Mouse (Mus musculus): ENCODE measurements around the gene Gzmd. TPM values are rescaled to one million over a fixed set of nuclear protein-coding genes. Genes with fewer than 3 reads are reported as not detected.
"Not testable (repeated sequence)": the region's sequence is repeated elsewhere in the genome, so short reads cannot be mapped to it uniquely, and the experiment has no call there.

Gzmd gene
- polyA plus RNA-seq (2014; fragmentation: Nextera tagmentation; extraction: Ambion mirVana): not detected in 2 replicates

DNA sequence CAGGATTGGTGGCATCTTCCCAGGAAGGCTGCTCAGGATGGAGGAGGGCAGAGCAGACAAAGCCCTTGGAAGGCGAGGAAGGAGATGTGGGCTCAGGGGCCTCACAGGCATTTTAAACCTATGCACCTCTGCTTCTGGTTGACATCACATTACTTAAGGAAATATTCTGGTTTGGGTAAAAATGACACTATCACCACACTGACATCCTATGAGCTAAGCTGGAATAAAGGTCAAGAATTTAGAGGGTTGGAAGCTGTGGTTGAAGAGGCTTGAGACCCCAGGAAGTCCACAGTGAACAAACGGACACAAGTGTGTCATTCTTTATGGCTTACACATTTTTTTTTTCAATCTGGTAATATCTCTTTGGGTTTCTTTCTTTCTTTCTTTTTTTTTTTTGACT, at the start of gene Gzmd:
TSS of gene Gzmd (minus strand) at position 101 of the 400 bp plus-strand sequence.
- H3K4me2 ChIP-seq; H3K36me3 ChIP-seq (ENCODE audit: control insufficient read depth, insufficient read depth, low read length); H3K4me1 ChIP-seq (ENCODE audit: control insufficient read depth, insufficient read depth, low read length); H3K9me3 ChIP-seq (ENCODE audit: control insufficient read depth, low read length); H3K4me3 ChIP-seq (ENCODE audit: low read depth, low read length); H3K27me3 ChIP-seq (ENCODE audit: control insufficient read depth, insufficient read depth, low read length); H3K9ac ChIP-seq (ENCODE audit: low read length); H3K27ac ChIP-seq (ENCODE audit: low read depth, low read length); DNase-seq (ENCODE audit: low spot score, missing footprints); ATAC-seq (ENCODE audit: low FRiP score): not testable (repeated sequence)
- 87% methylated on average over 2 of the region's 2 CpGs for WGBS

GRCm38 (mm10) chr14:56177651-56178050, 45.2 kb upstream of the Gzmd start:
- not testable (repeated sequence) for H3K27ac ChIP-seq (ENCODE audit: low read depth, low read length); H3K9ac ChIP-seq (ENCODE audit: low read length); H3K9me3 ChIP-seq (ENCODE audit: control insufficient read depth, low read length); H3K4me3 ChIP-seq (ENCODE audit: low read depth, low read length); ATAC-seq (ENCODE audit: low FRiP score); H3K4me2 ChIP-seq; H3K27me3 ChIP-seq (ENCODE audit: control insufficient read depth, insufficient read depth, low read length); H3K4me1 ChIP-seq (ENCODE audit: control insufficient read depth, insufficient read depth, low read length); H3K36me3 ChIP-seq (ENCODE audit: control insufficient read depth, insufficient read depth, low read length)
- 39% methylated on average over 8 of the region's 8 CpGs for WGBS
- DNase-seq (ENCODE audit: low spot score, missing footprints): peak; percentile 92

DNA sequence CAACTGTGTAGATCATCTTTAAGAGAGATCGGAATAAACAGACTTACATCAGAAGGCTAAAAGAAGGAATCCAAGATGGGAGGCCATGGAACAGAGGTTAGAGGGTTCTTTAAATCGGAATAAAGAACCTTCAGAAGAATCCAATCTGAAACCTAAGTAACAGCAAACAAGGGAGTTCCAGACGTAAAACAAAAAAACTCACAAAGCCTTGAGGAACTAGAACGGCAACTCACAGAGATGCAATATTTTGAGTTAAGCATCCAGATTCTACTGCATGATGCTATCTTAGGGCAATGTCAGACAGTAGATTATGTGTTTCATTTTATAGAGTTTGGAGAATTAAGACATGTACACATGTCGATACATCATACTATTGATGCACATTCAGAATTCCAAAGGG, 42.1 kb upstream of the Gzmd start, which contains the start of gene Gzmn:
TSS of gene Gzmn (minus strand) at position 101 of the 400 bp plus-strand sequence.
- DNase-seq (ENCODE audit: low spot score, missing footprints) (no peak), ATAC-seq (ENCODE audit: low FRiP score) (no peak)
- WGBS: 88% methylated on average over 5 of the region's 5 CpGs
- Histone ChIP-seq H3K36me3 (ENCODE audit: control insufficient read depth, insufficient read depth, low read length) (no peaks in the 10 kb centered on the region), H3K9me3 (ENCODE audit: control insufficient read depth, low read length) (no peaks in the 10 kb centered on the region), H3K4me2 (no peak within 1 kb of the TSS), H3K4me3 (ENCODE audit: low read depth, low read length) (no peak within 1 kb of the TSS), H3K4me1 (ENCODE audit: control insufficient read depth, insufficient read depth, low read length) (no peaks in the 10 kb centered on the region), H3K27me3 (ENCODE audit: control insufficient read depth, insufficient read depth, low read length) (no peaks in the 10 kb centered on the region), H3K27ac (ENCODE audit: low read depth, low read length) (no peak within 1 kb of the TSS), H3K9ac (ENCODE audit: low read length) (no peak within 1 kb of the TSS)

GRCm38 (mm10) chr14:56173396-56173795, 41.0 kb upstream of the Gzmd start:
- Histone ChIP-seq H3K9ac (ENCODE audit: low read length) (no peak overlapping the region), H3K4me1 (ENCODE audit: control insufficient read depth, insufficient read depth, low read length) (no peaks in the 10 kb centered on the region), H3K27ac (ENCODE audit: low read depth, low read length) (no peak overlapping the region), H3K27me3 (ENCODE audit: control insufficient read depth, insufficient read depth, low read length) (no peaks in the 10 kb centered on the region), H3K4me2 (no peak overlapping the region), H3K36me3 (ENCODE audit: control insufficient read depth, insufficient read depth, low read length) (no peaks in the 10 kb centered on the region), H3K4me3 (ENCODE audit: low read depth, low read length) (no peak overlapping the region), H3K9me3 (ENCODE audit: control insufficient read depth, low read length) (no peaks in the 10 kb centered on the region)
- no peak for DNase-seq (ENCODE audit: low spot score, missing footprints)
- no peak for ATAC-seq (ENCODE audit: low FRiP score)
- WGBS: 93% methylated on average over 6 of the region's 6 CpGs

DNA sequence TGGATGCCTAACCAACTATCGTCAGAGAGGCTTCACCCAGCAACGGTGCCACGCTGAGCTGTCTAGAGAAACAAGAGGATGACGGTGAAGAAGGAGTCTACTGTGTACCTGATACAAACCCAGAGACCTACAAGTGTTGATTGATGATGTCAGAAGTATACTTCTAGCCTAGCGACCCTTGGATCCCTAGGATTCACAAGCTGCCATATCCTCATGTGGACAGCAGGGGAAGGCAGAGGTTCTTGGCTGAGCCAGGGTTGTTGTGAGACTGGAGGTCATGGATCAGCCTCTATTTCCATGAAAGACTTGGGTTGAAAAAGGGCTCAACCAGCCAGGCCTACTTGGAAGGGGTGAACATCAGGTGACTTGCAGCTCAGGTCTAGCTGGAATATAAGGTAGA, 40.3 kb upstream of the Gzmd start:
- H3K27ac ChIP-seq (ENCODE audit: low read depth, low read length): no peak overlapping the region
- H3K4me3 ChIP-seq (ENCODE audit: low read depth, low read length): no peak overlapping the region
- no peak overlapping the region for H3K9ac ChIP-seq (ENCODE audit: low read length)
- no peak overlapping the region for H3K4me2 ChIP-seq
- DNase-seq (ENCODE audit: low spot score, missing footprints) (no peak), ATAC-seq (ENCODE audit: low FRiP score) (no peak)
- 92% methylated on average over 5 of the region's 5 CpGs for WGBS
- H3K4me1 ChIP-seq (ENCODE audit: control insufficient read depth, insufficient read depth, low read length): no peaks in the 10 kb centered on the region
- H3K9me3 ChIP-seq (ENCODE audit: control insufficient read depth, low read length): no peaks in the 10 kb centered on the region
- H3K27me3 ChIP-seq (ENCODE audit: control insufficient read depth, insufficient read depth, low read length): no peaks in the 10 kb centered on the region
- no peaks in the 10 kb centered on the region for H3K36me3 ChIP-seq (ENCODE audit: control insufficient read depth, insufficient read depth, low read length)

GRCm38 (mm10) chr14:56168009-56168408, 35.6 kb upstream of the Gzmd start:
- H3K36me3 ChIP-seq (ENCODE audit: control insufficient read depth, insufficient read depth, low read length): no peaks in the 10 kb centered on the region
- no peaks in the 10 kb centered on the region for H3K4me1 ChIP-seq (ENCODE audit: control insufficient read depth, insufficient read depth, low read length)
- no peak overlapping the region for H3K4me3 ChIP-seq (ENCODE audit: low read depth, low read length)
- no peak for ATAC-seq (ENCODE audit: low FRiP score)
- H3K27ac ChIP-seq (ENCODE audit: low read depth, low read length): no peak overlapping the region
- no peak overlapping the region for H3K9ac ChIP-seq (ENCODE audit: low read length)
- H3K9me3 ChIP-seq (ENCODE audit: control insufficient read depth, low read length): no peaks in the 10 kb centered on the region
- DNase-seq (ENCODE audit: low spot score, missing footprints): no peak
- H3K4me2 ChIP-seq: no peak overlapping the region
- H3K27me3 ChIP-seq (ENCODE audit: control insufficient read depth, insufficient read depth, low read length): no peaks in the 10 kb centered on the region
- 85% methylated on average over 6 of the region's 6 CpGs for WGBS

- Histone ChIP-seq H3K27me3 (ENCODE audit: control insufficient read depth, insufficient read depth, low read length) (no peaks in the 10 kb centered on the region), H3K9ac (ENCODE audit: low read length) (no peak overlapping the region), H3K4me2 (no peak overlapping the region), H3K9me3 (ENCODE audit: control insufficient read depth, low read length) (no peaks in the 10 kb centered on the region), H3K27ac (ENCODE audit: low read depth, low read length) (no peak overlapping the region), H3K4me3 (ENCODE audit: low read depth, low read length) (no peak overlapping the region), H3K36me3 (ENCODE audit: control insufficient read depth, insufficient read depth, low read length) (no peaks in the 10 kb centered on the region), H3K4me1 (ENCODE audit: control insufficient read depth, insufficient read depth, low read length) (no peaks in the 10 kb centered on the region)
- DNase-seq (ENCODE audit: low spot score, missing footprints) (no peak), ATAC-seq (ENCODE audit: low FRiP score) (no peak)
- 88% methylated on average over 2 of the region's 2 CpGs for WGBS
Observed at GRCm38 (mm10) chr14:56162109-56162508, 29.7 kb upstream of the Gzmd start.

DNA sequence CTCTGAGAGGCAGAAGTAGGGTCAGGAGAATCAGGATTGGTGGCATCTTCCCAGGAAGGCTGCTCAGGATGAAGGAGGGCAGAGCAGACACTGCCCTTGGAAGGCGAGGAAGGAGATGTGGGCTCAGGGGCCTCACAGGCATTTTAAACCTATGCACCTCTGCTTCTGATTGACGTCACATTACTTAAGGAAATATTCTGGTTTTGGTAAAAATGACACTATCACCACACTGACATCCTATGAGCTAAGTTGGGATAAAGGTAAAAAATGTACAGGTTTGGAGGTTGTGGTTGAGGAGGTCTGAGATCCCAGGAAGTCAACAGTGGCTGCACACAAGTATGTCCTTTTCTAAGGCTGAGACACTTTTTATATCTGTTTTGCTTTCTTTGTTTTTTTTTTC, 27.1 kb upstream of the Gzmd start, which contains the start of gene Gzmg:
TSS of gene Gzmg (minus strand) at position 101 of the 400 bp plus-strand sequence.
- 87% methylated on average over 2 of the region's 2 CpGs for WGBS
- not testable (repeated sequence) for H3K27ac ChIP-seq (ENCODE audit: low read depth, low read length); H3K4me3 ChIP-seq (ENCODE audit: low read depth, low read length)

DNA sequence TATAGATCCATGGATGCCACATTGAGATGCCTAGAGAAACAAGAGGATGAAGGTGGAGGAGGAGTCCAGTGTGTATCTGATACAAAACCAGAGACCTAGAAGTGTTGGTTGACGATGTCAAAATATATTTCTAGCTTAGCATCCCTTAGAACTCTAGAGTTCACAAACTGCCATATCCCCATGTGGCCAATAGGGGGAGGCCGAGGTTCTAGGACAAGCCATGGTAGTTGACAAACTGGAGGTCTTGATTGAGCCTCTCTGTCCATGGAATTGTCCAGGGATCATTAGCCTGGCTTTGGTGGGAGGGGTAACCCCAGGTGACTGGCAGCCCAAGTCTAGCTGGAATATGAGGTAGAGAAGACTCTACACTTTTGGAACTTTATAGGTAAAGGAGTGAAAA, 22.9 kb upstream of the Gzmd start:
- no peak overlapping the region for H3K27ac ChIP-seq (ENCODE audit: low read depth, low read length)
- H3K9me3 ChIP-seq (ENCODE audit: control insufficient read depth, low read length): no peaks in the 10 kb centered on the region
- no peaks in the 10 kb centered on the region for H3K36me3 ChIP-seq (ENCODE audit: control insufficient read depth, insufficient read depth, low read length)
- no peak overlapping the region for H3K9ac ChIP-seq (ENCODE audit: low read length)
- ATAC-seq (ENCODE audit: low FRiP score) (no peak), DNase-seq (ENCODE audit: low spot score, missing footprints) (no peak)
- no peak overlapping the region for H3K4me3 ChIP-seq (ENCODE audit: low read depth, low read length)
- whole genome bisulfite sequencing: 62% methylated on average over 2 of the region's 2 CpGs
- H3K27me3 ChIP-seq (ENCODE audit: control insufficient read depth, insufficient read depth, low read length): no peaks in the 10 kb centered on the region
- no peak overlapping the region for H3K4me2 ChIP-seq
- no peaks in the 10 kb centered on the region for H3K4me1 ChIP-seq (ENCODE audit: control insufficient read depth, insufficient read depth, low read length)

More for the DNA sequence above, 27.1 kb upstream of the Gzmd start, which contains the start of gene Gzmg:
- not testable (repeated sequence) for H3K36me3 ChIP-seq (ENCODE audit: control insufficient read depth, insufficient read depth, low read length); DNase-seq (ENCODE audit: low spot score, missing footprints); H3K4me2 ChIP-seq; H3K9me3 ChIP-seq (ENCODE audit: control insufficient read depth, low read length); H3K27me3 ChIP-seq (ENCODE audit: control insufficient read depth, insufficient read depth, low read length); H3K9ac ChIP-seq (ENCODE audit: low read length); H3K4me1 ChIP-seq (ENCODE audit: control insufficient read depth, insufficient read depth, low read length); ATAC-seq (ENCODE audit: low FRiP score)
